Comparison of ENCODE assay signal across 25 mouse cellular contexts in the genomic region with DNA sequence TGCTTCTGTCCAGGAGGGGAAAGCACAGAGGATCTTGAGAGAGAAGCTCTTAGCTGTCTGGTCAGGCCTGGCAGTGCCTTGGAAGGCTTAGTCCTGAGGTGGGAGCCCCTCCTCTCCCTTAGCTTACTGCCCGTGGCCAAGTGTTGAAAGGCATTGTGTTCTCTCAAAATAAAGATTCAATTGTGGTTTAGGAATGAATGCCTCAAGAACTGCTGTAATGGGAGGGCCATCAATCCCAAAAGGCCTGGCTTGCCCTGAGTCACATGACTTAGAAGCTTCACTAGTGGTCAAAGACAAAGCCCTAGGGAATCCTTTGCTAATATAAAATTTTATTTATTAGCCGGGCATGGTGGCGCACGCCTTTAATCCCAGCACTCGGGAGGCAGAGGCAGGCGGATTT. TPM values are rescaled to one million over a fixed set of nuclear protein-coding genes. Genes with fewer than 3 reads are reported as not detected.
A peak's percentile ranks its signal among the peaks of the same experiment; 100 is the strongest.
DNase-seq lines count a peak whose midpoint lies in the region.
"Had no signal": no experiment of that assay in that cellular context is flagged by ENCODE, and none has a peak within 500 bp of the region (broad histone marks: within the 10 kb centered on the region; RNA-seq: fewer than 3 reads in every experiment).

No protein-coding gene starts in this region.

- H3K4me1 ChIP-seq in embryonic facial prominence, embryonic 10.5 days = peaks cover 30% of the 10 kb centered on the region

- peaks cover 29% of the 10 kb centered on the region for H3K27me3 ChIP-seq in embryonic facial prominence, embryonic 10.5 days (replicated peaks; ENCODE audit: low read depth, poor library complexity, severe bottlenecking)
- H3K27me3 ChIP-seq: embryonic facial prominence, embryonic 12.5 days; heart, embryonic 12.5 days; intestine, embryonic 15.5 days had no signal

- H3K27ac ChIP-seq in embryonic facial prominence, embryonic 10.5 days (replicated peaks) = 0 out of 2 replicates have a peak overlapping the region, but pooled peaks have one; percentile 51
- H3K27ac ChIP-seq: embryonic facial prominence, embryonic 12.5 days; embryonic facial prominence, embryonic 15.5 days; forebrain, embryonic 12.5 days; forebrain, embryonic 15.5 days; heart, embryonic 15.5 days; hindbrain, embryonic 10.5 days; hindbrain, embryonic 13.5 days; intestine, embryonic 15.5 days had no signal

- DNase-seq in 3T3-L1 (ENCODE audit: low read depth, low spot score) (peak; percentile 32), MN1 (ENCODE audit: low spot score) (peak; percentile 19), ZHBTc4 (ENCODE audit: low read depth, low spot score) (peak; percentile 69)
- DNase-seq in embryonic facial prominence, embryonic 10.5 days (ENCODE audit: low spot score) = no peak
- DNase-seq in right cerebral cortex, postnatal 14 days = no peak
- no peak for DNase-seq in testis, postnatal 10 days (ENCODE audit: low spot score)
- no peak for DNase-seq in ovary, adult 18-20 months (ENCODE audit: low spot score)
- DNase-seq: adrenal gland, postnatal 14 days; cerebellum, adult 18-20 months; cerebellum, adult 9-10 months; cerebellum, postnatal 14 days; gastrocnemius, postnatal 25 days; heart, adult 18-20 months; heart, postnatal 10 days; heart, postnatal 36 days had no signal

- H3K9me3 ChIP-seq in embryonic facial prominence, embryonic 10.5 days = no peaks in the 10 kb centered on the region
- H3K9me3 ChIP-seq: embryonic facial prominence, embryonic 12.5 days; embryonic facial prominence, embryonic 15.5 days; forebrain, embryonic 12.5 days; forebrain, embryonic 15.5 days; heart, embryonic 12.5 days; heart, embryonic 15.5 days; hindbrain, embryonic 10.5 days; hindbrain, embryonic 13.5 days; intestine, embryonic 15.5 days had no signal

- H3K36me3 ChIP-seq in embryonic facial prominence, embryonic 10.5 days (replicated peaks) = no peaks in the 10 kb centered on the region
- H3K36me3 ChIP-seq: embryonic facial prominence, embryonic 12.5 days; embryonic facial prominence, embryonic 15.5 days; forebrain, embryonic 12.5 days; forebrain, embryonic 15.5 days; heart, embryonic 12.5 days; heart, embryonic 15.5 days; hindbrain, embryonic 10.5 days; hindbrain, embryonic 13.5 days; intestine, embryonic 15.5 days had no signal

- WGBS in embryonic facial prominence, embryonic 10.5 days = 81% methylated on average over 6 of the region's 6 CpGs

- no peak overlapping the region for H3K4me3 ChIP-seq in embryonic facial prominence, embryonic 10.5 days
- H3K4me3 ChIP-seq: embryonic facial prominence, embryonic 12.5 days; embryonic facial prominence, embryonic 15.5 days; forebrain, embryonic 12.5 days; forebrain, embryonic 15.5 days; heart, embryonic 12.5 days; heart, embryonic 15.5 days; hindbrain, embryonic 10.5 days; hindbrain, embryonic 13.5 days; intestine, embryonic 15.5 days had no signal

RNA-seq across cellular contexts. Expression of a gene that starts 4.9 kb away (rescaled TPM):
- polyA plus RNA-seq in embryonic facial prominence, embryonic 10.5 days (2016; fragmentation: Nextera tagmentation; extraction: Ambion mirVana) = 62.1 and 64.1 TPM in 2 replicates

RNA-seq across cellular contexts. Expression of a gene that starts 30.8 kb away (rescaled TPM):
- 0.10 and 0.14 TPM in 2 replicates for polyA plus RNA-seq in embryonic facial prominence, embryonic 10.5 days (2016; fragmentation: Nextera tagmentation; extraction: Ambion mirVana)
- polyA plus RNA-seq: forebrain, embryonic 15.5 days; hindbrain, embryonic 13.5 days; hindbrain, embryonic 16.5 days had no signal

Comparison
In these comparisons a context has a peak if more than half of its experiments do, and no peak if none do; other contexts are left out.
1. DNase-seq: peak in 3T3-L1 (single experiment), MN1 (single experiment) and ZHBTc4 (single experiment); none in embryonic facial prominence, embryonic 10.5 days (single experiment), right cerebral cortex, postnatal 14 days (single experiment), testis, postnatal 10 days (single experiment) and ovary, adult 18-20 months (single experiment).